Mouse (Mus musculus) hindbrain, embryonic 15.5 days (tissue): ENCODE data around the gene Gm8439. TPM values are rescaled to one million over a fixed set of nuclear protein-coding genes. Genes with fewer than 3 reads are reported as not detected.
A peak's percentile ranks its signal among the peaks of the same experiment; 100 is the strongest.

Experiments
- ATAC-seq: fragments of 200-750 bp; cut with Nextera tagmentation; 2 replicates; pipeline ENCODE4 v1.8.0; 2017; ENCODE audit warnings: low read depth, moderate number of reproducible peaks, moderate TSS enrichment; ENCODE audit not compliant: low FRiP score
- H3K27ac ChIP-seq: fragments of 300-500 bp; sonication (generic); replicated peaks from 2 replicates; pipeline ENCODE4 v1.5.1; 2015; ENCODE audit warnings: mild to moderate bottlenecking, inconsistent platforms
- H3K27me3 ChIP-seq: fragments of 300-500 bp; sonication (generic); 2 replicates; pipeline ENCODE4 v1.6.1; 2015; ENCODE audit warnings: control low read depth, inconsistent platforms
- H3K36me3 ChIP-seq: fragments of 300-500 bp; sonication (generic); 2 replicates; pipeline ENCODE4 v1.6.1; 2015; ENCODE audit warnings: control low read depth, inconsistent platforms
- H3K4me1 ChIP-seq: fragments of 300-500 bp; sonication (generic); replicated peaks from 2 replicates; pipeline ENCODE4 v1.6.1; 2015; ENCODE audit warnings: control low read depth, inconsistent platforms
- H3K4me2 ChIP-seq: fragments of 300-500 bp; sonication (generic); 2 replicates; pipeline ENCODE4 v1.6.1; 2015; ENCODE audit warnings: moderate library complexity, mild to moderate bottlenecking, inconsistent platforms
- H3K4me3 ChIP-seq: fragments of 300-500 bp; sonication (generic); 2 replicates; pipeline ENCODE4 v1.5.1; 2015; ENCODE audit warnings: mild to moderate bottlenecking, inconsistent platforms
- H3K9ac ChIP-seq: fragments of 300-500 bp; sonication (generic); 2 replicates; pipeline ENCODE4 v1.6.1; 2015; ENCODE audit warnings: inconsistent platforms
- H3K9me3 ChIP-seq: fragments of 300-500 bp; sonication (generic); 2 replicates; pipeline ENCODE4 v1.6.1; 2016; ENCODE audit warnings: control low read depth, inconsistent platforms
- WGBS: fragments of 180-500 bp; shearing (Covaris S2); methylation state at CpG from one replicate; pipeline ENCODE4 v1.1.7; 2015; 5-methylcytosine and 5-hydroxymethylcytosine counted together
- polyA plus RNA-seq: library from polyadenylated mRNA; unstranded; fragments of >200 nt; fragmentation: Nextera tagmentation; extraction: Ambion mirVana; gene quantifications from 2 replicates; pipeline ENCODE4 v1.2.1, GENCODE M21; 2015

Gm8439 gene
- polyA plus RNA-seq = not detected in 2 replicates

DNA sequence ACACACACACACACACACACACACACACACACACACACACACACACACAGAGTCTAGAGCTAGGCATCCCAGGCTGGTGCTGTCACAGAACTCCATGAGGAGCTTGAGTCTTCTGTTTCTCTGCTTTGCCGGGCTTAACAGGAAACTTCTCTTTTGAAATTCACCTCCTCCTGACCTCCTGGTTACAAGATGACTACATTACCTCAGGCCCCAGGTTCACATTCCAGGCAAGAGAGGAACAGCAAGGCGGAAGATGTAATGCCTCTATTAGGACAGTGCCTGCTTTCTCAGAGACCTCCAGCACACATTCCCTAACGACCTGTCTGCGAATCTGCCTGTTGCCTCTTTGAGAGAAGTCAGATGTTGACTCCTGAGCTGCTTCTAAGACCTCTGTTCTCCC lies at the start of gene Gm8439:
Gene Gm8439, plus strand, starts transcription at position 301 of the 400 bp plus-strand sequence.
- H3K4me1 ChIP-seq = no peaks in the 10 kb centered on the region
- no peak for ATAC-seq
- 0 out of 2 replicates have a peak, but pooled peaks cover 5% of the 10 kb centered on the region for H3K27me3 ChIP-seq
- no peak within 1 kb of the TSS for H3K27ac ChIP-seq
- H3K4me3 ChIP-seq = no peak within 1 kb of the TSS
- H3K9ac ChIP-seq = no peak within 1 kb of the TSS
- H3K4me2 ChIP-seq = no peak within 1 kb of the TSS
- WGBS = 31% methylated on average over 4 of the region's 4 CpGs
- H3K36me3 ChIP-seq = no peaks in the 10 kb centered on the region
- H3K9me3 ChIP-seq = no peaks in the 10 kb centered on the region

DNA sequence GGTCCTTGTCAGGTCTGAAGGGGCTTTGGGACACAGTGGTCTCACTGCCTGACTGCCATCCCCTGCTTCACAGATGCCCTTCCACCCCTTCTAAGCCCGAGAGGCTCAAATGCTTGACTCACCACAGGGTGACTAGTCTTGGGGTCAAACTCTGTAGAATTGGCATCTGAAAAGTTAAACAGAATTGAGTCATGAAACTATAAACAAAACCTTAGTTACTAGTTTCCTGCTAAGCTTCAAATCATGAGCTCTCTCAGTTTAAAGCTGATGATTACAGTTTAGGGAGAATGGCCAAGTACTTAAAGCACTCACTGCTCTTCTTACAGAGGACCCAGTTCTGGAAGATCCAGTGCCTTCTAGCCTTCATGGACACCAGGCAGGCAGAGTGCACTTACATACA lies 43.6 kb upstream of the Gm8439 start:
- Histone ChIP-seq H3K36me3 (peaks cover 81% of the 10 kb centered on the region), H3K9me3 (no peaks in the 10 kb centered on the region), H3K27me3 (no peaks in the 10 kb centered on the region), H3K27ac (no peak overlapping the region), H3K9ac (no peak overlapping the region), H3K4me3 (no peak overlapping the region), H3K4me1 (no peaks in the 10 kb centered on the region), H3K4me2 (no peak overlapping the region)
- no peak for ATAC-seq
- WGBS = 83% methylated on average over 1 of the region's 1 CpGs

DNA sequence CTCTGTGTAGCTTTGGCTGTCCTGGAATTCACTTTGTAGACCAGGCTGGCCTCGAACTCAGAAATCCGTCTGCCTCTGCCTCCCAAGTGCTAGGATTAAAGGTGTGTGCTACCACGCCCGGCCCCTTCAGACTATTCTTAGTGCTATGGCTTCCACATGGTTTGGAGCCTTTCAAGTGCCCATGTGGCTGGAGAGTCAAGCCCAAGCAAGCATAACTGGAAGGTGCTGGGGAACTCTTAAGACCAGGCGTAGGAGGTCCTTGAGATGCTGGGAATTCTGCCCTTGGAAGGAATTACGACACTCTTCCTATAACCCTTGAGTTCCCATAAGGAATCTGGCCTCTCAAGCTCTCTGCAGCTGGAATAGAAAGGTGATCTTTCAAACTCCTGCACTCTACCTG lies 32.0 kb upstream of the Gm8439 start:
- Histone ChIP-seq H3K4me2 (no peak overlapping the region), H3K4me1 (no peaks in the 10 kb centered on the region), H3K36me3 (peaks cover 78% of the 10 kb centered on the region), H3K9ac (no peak overlapping the region), H3K27ac (no peak overlapping the region), H3K27me3 (no peaks in the 10 kb centered on the region), H3K9me3 (no peaks in the 10 kb centered on the region), H3K4me3 (no peak overlapping the region)
- 98% methylated on average over 6 of the region's 6 CpGs for WGBS
- no peak for ATAC-seq

DNA sequence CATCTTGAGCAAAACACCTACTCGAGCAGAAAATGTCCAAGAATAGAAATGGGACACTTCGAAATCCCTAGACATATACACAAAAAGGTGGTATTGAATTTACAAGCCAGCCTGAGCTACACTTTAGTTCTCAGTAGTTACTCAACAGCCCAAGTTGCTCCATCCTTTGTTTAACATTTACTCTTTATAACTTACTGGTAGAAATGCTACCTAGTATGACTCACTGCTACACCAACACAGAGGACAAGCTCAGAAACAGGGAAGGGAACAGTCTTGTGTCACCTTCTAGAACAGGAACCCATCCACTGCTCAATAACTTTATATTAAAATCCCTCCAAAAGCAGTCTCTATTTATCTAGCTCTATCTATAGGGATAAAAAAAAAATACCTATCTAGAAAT lies 22.8 kb upstream of the Gm8439 start:
- ATAC-seq = no peak
- Histone ChIP-seq H3K9ac (no peak overlapping the region), H3K4me2 (no peak overlapping the region), H3K27me3 (no peaks in the 10 kb centered on the region), H3K36me3 (peaks cover 36% of the 10 kb centered on the region), H3K27ac (no peak overlapping the region), H3K4me1 (peaks cover 29% of the 10 kb centered on the region), H3K9me3 (no peaks in the 10 kb centered on the region), H3K4me3 (no peak overlapping the region)
- WGBS = 89% methylated on average over 2 of the region's 2 CpGs

DNA sequence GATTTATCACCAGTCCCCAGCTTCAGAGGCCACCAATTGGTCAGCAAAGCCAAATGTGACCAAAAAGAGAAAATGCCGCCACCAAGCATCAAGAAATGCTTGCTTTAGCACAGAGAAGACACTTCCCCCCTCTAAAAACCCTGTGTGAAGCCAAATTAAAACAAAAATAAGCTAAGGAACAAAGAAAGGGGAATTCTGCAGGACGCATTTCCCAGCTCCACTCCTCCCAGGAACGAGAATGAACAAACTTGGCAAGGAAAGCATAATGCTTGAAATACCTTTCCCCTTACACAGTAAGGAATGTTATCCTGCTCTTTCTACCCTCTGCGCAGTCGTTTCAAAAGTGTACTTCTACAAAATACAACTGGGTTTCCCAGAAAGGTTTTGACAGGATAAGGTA lies 20.5 kb upstream of the Gm8439 start:
- WGBS = 52% methylated on average over 5 of the region's 5 CpGs
- Histone ChIP-seq H3K36me3 (peaks cover 22% of the 10 kb centered on the region), H3K4me3 (no peak overlapping the region), H3K27ac (0 out of 2 replicates have a peak overlapping the region, but pooled peaks have one; percentile 7), H3K9me3 (no peaks in the 10 kb centered on the region), H3K4me1 (peaks cover 37% of the 10 kb centered on the region), H3K4me2 (peak overlapping the region; percentile 76), H3K9ac (no peak overlapping the region), H3K27me3 (no peaks in the 10 kb centered on the region)
- no peak for ATAC-seq

DNA sequence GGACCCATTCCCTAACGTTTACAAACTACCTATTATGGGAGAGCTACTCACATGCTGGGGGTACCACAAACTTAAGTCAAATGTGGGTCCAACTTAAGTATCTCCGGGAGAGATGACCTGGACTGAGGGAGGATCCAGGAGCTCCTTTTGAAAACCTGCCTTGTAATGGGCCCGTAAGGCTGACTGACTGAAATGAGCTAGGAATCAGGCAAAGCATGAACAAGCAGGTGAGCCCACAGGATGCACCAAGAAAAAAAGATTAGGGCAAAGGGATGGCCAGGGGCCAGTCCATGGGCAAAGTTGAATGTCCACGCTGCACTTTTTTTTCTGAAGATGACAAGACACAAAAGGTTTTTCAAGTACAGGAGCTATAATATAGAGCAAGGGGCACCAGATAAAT lies 19.5 kb upstream of the Gm8439 start:
- Histone ChIP-seq H3K27ac (peak overlapping the region; percentile 98), H3K36me3 (peaks cover 16% of the 10 kb centered on the region), H3K9me3 (no peaks in the 10 kb centered on the region), H3K4me1 (peaks cover 37% of the 10 kb centered on the region), H3K4me2 (peak overlapping the region; percentile 76), H3K27me3 (no peaks in the 10 kb centered on the region), H3K9ac (peak overlapping the region; percentile 83), H3K4me3 (peak overlapping the region; percentile 86)
- WGBS = 7% methylated on average over 4 of the region's 4 CpGs
- ATAC-seq = no peak

DNA sequence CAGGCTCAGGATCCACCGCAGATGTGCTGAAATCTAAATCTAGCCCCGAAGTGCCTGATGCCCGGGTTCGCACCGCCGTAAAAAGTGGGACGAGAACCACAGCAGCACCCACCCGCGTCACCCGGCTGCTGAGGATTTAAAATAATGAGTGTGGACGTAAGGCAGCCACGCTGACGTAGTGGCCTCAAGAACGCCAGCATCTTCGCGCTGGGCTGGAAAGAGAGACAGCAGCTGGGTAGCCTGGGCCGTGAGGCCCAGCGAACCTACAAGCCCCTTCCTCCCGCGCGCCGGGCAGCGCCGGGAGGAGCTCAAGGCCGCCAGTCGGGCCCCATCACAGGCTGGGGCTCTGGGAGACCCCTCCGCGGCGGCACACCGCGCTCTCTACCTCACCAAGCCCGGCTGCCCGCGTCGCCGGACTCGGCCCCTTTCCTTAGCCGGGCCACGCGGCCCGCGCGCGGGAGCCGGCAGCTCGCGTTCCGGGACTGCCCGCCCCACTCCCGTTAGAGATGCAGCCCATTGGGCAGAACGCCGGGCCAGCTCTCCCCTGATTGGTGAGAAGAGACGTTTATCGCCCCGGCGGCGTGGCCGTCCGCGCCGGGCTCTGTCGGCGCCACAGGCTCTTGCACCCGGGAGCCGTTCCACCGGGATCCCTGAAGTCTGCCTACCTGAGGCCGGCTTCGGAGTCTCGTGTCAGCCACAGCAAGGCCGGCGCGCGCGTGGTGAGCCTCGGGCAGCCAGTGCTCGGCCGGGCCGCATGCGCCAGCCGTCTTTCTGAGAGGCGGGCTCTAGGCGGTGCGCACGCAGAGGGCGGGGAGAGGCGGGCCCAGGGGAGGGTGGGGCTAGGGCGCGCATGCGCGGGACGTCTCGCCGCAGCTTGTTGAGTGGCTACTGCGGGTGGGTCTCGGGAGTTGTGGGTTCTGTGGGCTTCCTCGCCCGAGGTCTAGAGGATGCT lies 18.8 kb upstream of the Gm8439 start, which contains the start of gene Ctps:
Gene Ctps, minus strand, starts transcription at position 791 of the 952 bp plus-strand sequence.
- peak; percentile 98 for ATAC-seq
- peak within 1 kb of the TSS; percentile 98 for H3K27ac ChIP-seq
- WGBS = under 1% methylated on average over 81 of the region's 97 CpGs
- peak within 1 kb of the TSS; percentile 83 for H3K9ac ChIP-seq
- peaks cover 37% of the 10 kb centered on the region for H3K4me1 ChIP-seq
- peak within 1 kb of the TSS; percentile 76 for H3K4me2 ChIP-seq
- no peaks in the 10 kb centered on the region for H3K27me3 ChIP-seq
- H3K9me3 ChIP-seq = no peaks in the 10 kb centered on the region
- peak within 1 kb of the TSS; percentile 86 for H3K4me3 ChIP-seq
- H3K36me3 ChIP-seq = peaks cover 10% of the 10 kb centered on the region

DNA sequence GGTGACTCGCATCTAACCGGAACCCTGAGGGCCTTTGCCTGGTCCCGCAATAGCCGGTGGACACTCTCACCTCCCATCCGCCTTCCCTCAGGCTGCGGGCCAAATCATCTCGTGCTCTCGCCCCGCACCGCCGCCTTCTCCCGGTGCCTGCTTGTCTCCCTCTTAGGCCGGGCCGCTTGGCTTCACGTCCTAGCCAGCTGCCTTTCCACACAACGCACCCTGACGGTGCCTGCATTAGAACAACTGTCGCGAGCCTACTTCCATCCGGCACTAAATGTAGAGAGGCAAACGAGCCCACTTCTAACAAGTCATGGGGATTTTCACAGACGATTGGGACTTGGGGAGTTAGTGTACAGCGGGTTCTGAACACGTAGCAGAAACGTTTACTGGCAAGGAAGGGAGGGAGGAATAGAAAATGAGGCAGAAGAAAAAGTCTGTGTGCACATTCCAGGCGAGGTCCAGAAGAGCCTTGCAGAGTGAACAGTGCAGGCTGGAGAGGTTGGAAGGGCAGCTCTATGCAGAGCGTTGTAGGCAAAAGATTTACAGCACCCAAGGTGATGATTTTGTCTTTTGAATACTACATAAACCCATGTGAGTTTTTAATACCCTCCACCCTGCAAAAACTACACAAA lies 18.0 kb upstream of the Gm8439 start:
- Histone ChIP-seq H3K9me3 (no peaks in the 10 kb centered on the region), H3K9ac (peak overlapping the region; percentile 83), H3K4me1 (peaks cover 36% of the 10 kb centered on the region), H3K4me2 (peak overlapping the region; percentile 76), H3K27ac (peak overlapping the region; percentile 98), H3K27me3 (no peaks in the 10 kb centered on the region), H3K4me3 (peak overlapping the region; percentile 86), H3K36me3 (0 out of 2 replicates have a peak, but pooled peaks cover 3% of the 10 kb centered on the region)
- under 1% methylated on average over 27 of the region's 27 CpGs for WGBS
- peak; percentile 83 for ATAC-seq

DNA sequence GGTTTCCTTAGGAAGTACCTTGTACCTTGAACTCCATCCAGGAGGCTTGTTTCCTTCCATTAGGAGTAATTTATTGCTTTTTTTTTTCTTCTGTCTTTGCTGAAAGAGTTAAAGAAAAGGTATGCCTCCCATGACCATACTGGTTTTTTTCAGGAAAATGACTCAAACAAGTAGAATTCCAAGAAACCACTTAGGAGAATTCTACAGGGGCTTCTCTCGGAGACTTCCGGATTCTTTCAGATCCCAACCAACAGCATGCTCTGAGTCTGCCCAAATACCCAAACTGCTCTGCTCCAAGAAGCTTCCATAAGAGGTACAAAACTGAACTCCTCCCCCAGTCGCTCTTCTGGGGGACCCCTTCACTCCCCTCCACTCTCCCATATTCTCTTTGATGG lies 17.5 kb upstream of the Gm8439 start:
- Histone ChIP-seq H3K36me3 (0 out of 2 replicates have a peak, but pooled peaks cover 3% of the 10 kb centered on the region), H3K27me3 (no peaks in the 10 kb centered on the region), H3K4me3 (peak overlapping the region; percentile 86), H3K9me3 (no peaks in the 10 kb centered on the region), H3K9ac (peak overlapping the region; percentile 83), H3K27ac (peak overlapping the region; percentile 98), H3K4me2 (peak overlapping the region; percentile 76), H3K4me1 (peaks cover 33% of the 10 kb centered on the region)
- ATAC-seq = no peak
- 80% methylated on average over 3 of the region's 3 CpGs for WGBS

DNA sequence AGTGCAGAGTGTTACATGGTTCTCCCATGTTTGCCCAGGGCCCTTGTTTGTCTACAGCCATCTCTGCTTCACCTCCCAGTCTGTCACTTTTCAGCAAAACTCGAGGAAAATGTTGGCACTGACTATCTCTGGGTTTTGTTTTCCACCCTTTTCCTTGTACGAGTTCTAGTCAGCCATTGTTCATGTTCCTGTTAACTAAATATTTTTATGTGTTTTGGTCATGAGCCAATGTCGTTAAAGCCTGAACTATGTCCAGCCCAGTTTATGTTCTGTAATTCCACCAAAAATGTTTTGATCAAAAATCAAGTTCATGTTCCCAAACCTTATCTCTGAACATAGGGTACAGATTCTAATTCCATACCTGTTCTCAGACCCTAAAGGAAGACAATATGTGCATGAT lies 16.9 kb upstream of the Gm8439 start:
- Histone ChIP-seq H3K27ac (no peak overlapping the region), H3K4me1 (peaks cover 33% of the 10 kb centered on the region), H3K4me3 (no peak overlapping the region), H3K9ac (no peak overlapping the region), H3K27me3 (no peaks in the 10 kb centered on the region), H3K36me3 (0 out of 2 replicates have a peak, but pooled peaks cover 2% of the 10 kb centered on the region), H3K9me3 (no peaks in the 10 kb centered on the region), H3K4me2 (no peak overlapping the region)
- 76% methylated on average over 3 of the region's 3 CpGs for WGBS
- ATAC-seq = no peak

DNA sequence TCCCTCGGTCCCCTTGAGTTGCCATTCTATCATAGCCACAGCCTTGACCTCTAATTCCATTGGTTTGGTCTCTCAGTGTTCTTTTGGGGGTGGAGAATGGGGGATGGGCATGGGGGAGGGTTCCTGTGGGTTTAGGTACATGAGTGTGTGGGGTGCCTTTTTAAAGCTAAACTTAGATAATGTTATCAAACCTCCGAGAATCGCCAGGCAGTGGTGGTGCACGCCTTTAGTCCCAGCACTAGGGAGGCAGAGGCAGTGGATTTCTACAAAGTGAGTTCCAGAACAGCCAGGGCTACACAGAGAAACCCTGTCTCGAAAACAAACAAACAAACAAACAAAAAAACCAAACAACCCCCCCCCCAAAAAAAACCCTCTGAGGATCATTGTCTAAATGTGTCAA lies 7.7 kb upstream of the Gm8439 start:
- no peak for ATAC-seq
- H3K9ac ChIP-seq = no peak overlapping the region
- H3K4me3 ChIP-seq = no peak overlapping the region
- H3K27me3 ChIP-seq = no peaks in the 10 kb centered on the region
- no peak overlapping the region for H3K4me2 ChIP-seq
- 84% methylated on average over 5 of the region's 5 CpGs for WGBS
- no peaks in the 10 kb centered on the region for H3K36me3 ChIP-seq
- H3K4me1 ChIP-seq = no peaks in the 10 kb centered on the region
- no peaks in the 10 kb centered on the region for H3K9me3 ChIP-seq
- H3K27ac ChIP-seq = no peak overlapping the region

DNA sequence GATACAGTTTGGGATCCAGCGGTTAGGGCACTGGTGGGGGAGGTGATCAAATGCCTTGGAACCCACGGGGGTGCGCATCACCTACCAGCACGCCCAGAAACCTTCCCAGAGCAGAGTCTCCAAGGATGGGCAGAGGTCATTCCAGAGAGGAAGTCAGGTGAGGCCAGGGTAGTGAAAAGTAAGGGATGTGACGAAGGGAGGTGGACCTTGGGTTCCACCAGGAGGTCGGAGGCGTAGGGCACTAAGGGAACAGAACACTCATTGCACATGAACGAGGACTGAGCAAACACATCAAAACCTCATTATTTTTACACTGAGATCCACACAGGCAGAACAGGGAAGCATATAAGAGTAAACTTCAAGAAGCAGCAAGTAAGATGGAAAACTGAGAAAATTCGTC lies 6.8 kb upstream of the Gm8439 start:
- H3K4me1 ChIP-seq = no peaks in the 10 kb centered on the region
- 85% methylated on average over 9 of the region's 9 CpGs for WGBS
- no peak for ATAC-seq

More for the DNA sequence above, 6.8 kb upstream of the Gm8439 start:
- H3K27ac ChIP-seq = no peak overlapping the region
- H3K4me2 ChIP-seq = no peak overlapping the region
- H3K4me3 ChIP-seq = no peak overlapping the region
- H3K9ac ChIP-seq = no peak overlapping the region
- H3K36me3 ChIP-seq = no peaks in the 10 kb centered on the region
- no peaks in the 10 kb centered on the region for H3K27me3 ChIP-seq
- H3K9me3 ChIP-seq = no peaks in the 10 kb centered on the region
